Mouse (Mus musculus) hindbrain, embryonic 16.5 days (tissue): Measurements from ENCODE around the gene 9630041A04Rik. TPM values are rescaled to one million over a fixed set of nuclear protein-coding genes. Genes with fewer than 3 reads are reported as not detected.

Source experiments
- ATAC-seq: fragments of 200-750 bp; cut with Nextera tagmentation; 2 replicates; pipeline ENCODE4 v1.8.0; 2017; ENCODE audit warnings: moderate TSS enrichment, moderate library complexity
- H3K27ac ChIP-seq: fragments of 300-500 bp; sonication (generic); 2 replicates; pipeline ENCODE4 v1.5.1; 2014; ENCODE audit warnings: low read depth, mild to moderate bottlenecking, control low read depth, low read length, moderate library complexity
- H3K27me3 ChIP-seq: fragments of 300-500 bp; sonication (generic); replicated peaks from 2 replicates; pipeline ENCODE4 v1.6.1; 2014; ENCODE audit warnings: low read length; ENCODE audit not compliant: control insufficient read depth, insufficient read depth
- H3K36me3 ChIP-seq: fragments of 300-500 bp; sonication (generic); 2 replicates; pipeline ENCODE4 v1.6.1; 2014; ENCODE audit warnings: mild to moderate bottlenecking, low read length, moderate library complexity, mixed read lengths; ENCODE audit not compliant: control insufficient read depth, insufficient read depth
- H3K4me1 ChIP-seq: fragments of 300-500 bp; sonication (generic); 2 replicates; pipeline ENCODE4 v1.6.1; 2014; ENCODE audit warnings: low read depth, low read length; ENCODE audit not compliant: control insufficient read depth, insufficient read depth
- H3K4me2 ChIP-seq: fragments of 300-500 bp; sonication (generic); 2 replicates; pipeline ENCODE4 v1.6.1; 2014; ENCODE audit warnings: mild to moderate bottlenecking, low read length, control low read depth, moderate library complexity
- H3K4me3 ChIP-seq: fragments of 300-500 bp; sonication (generic); 2 replicates; pipeline ENCODE4 v1.5.1; 2014; ENCODE audit warnings: mild to moderate bottlenecking, low read length, control low read depth, moderate library complexity
- H3K9ac ChIP-seq: fragments of 300-500 bp; sonication (generic); 2 replicates; pipeline ENCODE4 v1.6.1; 2014; ENCODE audit warnings: low read depth, mild to moderate bottlenecking, control low read depth, low read length, moderate library complexity
- H3K9me3 ChIP-seq: fragments of 300-500 bp; sonication (generic); 2 replicates; pipeline ENCODE4 v1.6.1; 2014; ENCODE audit warnings: mild to moderate bottlenecking, low read length, moderate library complexity; ENCODE audit not compliant: control insufficient read depth
- WGBS: fragments of 180-500 bp; shearing (Covaris S2); extraction: QIAGEN DNeasy Blood & Tissue Kit; methylation state at CpG from one replicate; pipeline ENCODE4 v1.1.7; 2014; 5-methylcytosine and 5-hydroxymethylcytosine counted together
- polyA plus RNA-seq: library from polyadenylated mRNA; unstranded; fragments of >200 nt; fragmentation: Nextera tagmentation; extraction: Ambion mirVana; gene quantifications from 2 replicates; pipeline ENCODE4 v1.2.1, GENCODE M21; 2015

9630041A04Rik gene
- polyA plus RNA-seq, 1 experiment from 2014 or later: 0.68 TPM

DNA sequence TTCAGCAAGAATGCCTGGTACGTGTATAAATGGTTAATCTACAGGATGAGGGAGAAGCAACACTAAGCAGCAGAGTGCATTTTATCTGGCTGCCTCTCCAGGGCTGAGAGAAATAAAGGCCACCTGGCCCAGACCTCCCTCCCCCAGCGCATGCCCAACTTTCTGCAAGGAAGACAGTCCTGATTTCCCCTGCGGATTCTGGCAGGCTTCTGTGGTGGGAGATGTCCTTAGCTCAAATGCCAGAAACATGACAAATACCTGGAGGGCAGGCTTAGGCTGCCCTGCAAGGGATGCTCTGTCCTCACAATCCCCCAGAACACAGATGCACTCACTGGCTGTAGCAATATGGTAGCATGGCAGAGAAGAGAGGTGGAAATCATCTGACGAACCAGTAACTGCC is 76.4 kb downstream of the 9630041A04Rik start:
- Histone ChIP-seq H3K27me3 (no peaks in the 10 kb centered on the region), H3K4me2 (no peak overlapping the region), H3K27ac (no peak overlapping the region), H3K4me3 (no peak overlapping the region), H3K9me3 (no peaks in the 10 kb centered on the region), H3K4me1 (peaks cover 14% of the 10 kb centered on the region), H3K36me3 (no peaks in the 10 kb centered on the region), H3K9ac (no peak overlapping the region)
- 71% methylated on average over 4 of the region's 4 CpGs for WGBS
- no peak for ATAC-seq

DNA sequence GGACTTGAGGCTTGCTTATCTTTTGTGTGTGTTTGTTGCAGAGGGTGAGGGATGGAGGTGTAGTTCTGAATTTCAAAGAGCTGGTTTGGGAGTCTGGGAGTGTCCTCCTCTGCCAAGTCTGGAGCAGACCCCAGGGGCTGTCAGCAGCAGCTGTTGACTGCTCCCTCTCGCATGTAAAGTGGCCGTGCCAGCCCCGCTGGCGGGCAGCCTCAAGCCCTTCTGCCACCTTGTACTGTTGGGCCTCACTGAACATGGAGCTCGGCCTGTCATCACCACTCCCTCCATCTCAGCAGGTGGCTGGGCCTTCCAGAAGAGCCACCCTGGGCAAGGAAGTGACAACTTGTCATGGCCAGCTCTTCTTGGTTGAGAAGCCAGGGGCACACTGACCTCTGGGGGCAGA is 77.4 kb downstream of the 9630041A04Rik start:
- Histone ChIP-seq H3K4me2 (no peak overlapping the region), H3K27ac (peak overlapping the region; percentile 29; the same call in 1 of the 2 replicates), H3K36me3 (no peaks in the 10 kb centered on the region), H3K9me3 (no peaks in the 10 kb centered on the region), H3K4me3 (no peak overlapping the region), H3K9ac (no peak overlapping the region), H3K4me1 (peaks cover 19% of the 10 kb centered on the region), H3K27me3 (no peaks in the 10 kb centered on the region)
- 30% methylated on average over 3 of the region's 5 CpGs for WGBS
- ATAC-seq: peak; percentile 89

DNA sequence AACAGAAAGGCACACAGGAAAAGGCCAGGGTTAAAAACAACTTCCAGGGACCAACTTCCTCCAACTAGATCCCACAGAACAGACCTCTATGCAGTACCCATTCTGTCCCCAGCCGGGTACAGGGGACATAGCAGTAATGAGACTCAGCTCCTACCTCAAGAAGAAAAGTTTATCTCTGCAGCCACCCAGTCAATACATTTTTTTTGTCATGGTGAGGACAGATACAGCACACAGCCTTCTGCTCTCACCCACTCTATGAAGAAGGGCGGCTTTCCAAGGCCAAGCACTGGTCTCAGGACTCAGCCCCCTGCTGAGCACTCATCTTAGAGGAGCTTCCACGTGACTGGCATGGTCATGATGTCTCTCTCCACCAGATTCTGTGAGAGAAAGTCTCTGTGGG is 78.5 kb downstream of the 9630041A04Rik start:
- no peaks in the 10 kb centered on the region for H3K27me3 ChIP-seq
- H3K36me3 ChIP-seq: no peaks in the 10 kb centered on the region
- WGBS: 80% methylated on average over 3 of the region's 3 CpGs
- H3K4me1 ChIP-seq: peaks cover 12% of the 10 kb centered on the region
- no peaks in the 10 kb centered on the region for H3K9me3 ChIP-seq
- ATAC-seq: no peak
- H3K27ac ChIP-seq: no peak overlapping the region
- no peak overlapping the region for H3K4me2 ChIP-seq
- H3K4me3 ChIP-seq: no peak overlapping the region
- no peak overlapping the region for H3K9ac ChIP-seq

DNA sequence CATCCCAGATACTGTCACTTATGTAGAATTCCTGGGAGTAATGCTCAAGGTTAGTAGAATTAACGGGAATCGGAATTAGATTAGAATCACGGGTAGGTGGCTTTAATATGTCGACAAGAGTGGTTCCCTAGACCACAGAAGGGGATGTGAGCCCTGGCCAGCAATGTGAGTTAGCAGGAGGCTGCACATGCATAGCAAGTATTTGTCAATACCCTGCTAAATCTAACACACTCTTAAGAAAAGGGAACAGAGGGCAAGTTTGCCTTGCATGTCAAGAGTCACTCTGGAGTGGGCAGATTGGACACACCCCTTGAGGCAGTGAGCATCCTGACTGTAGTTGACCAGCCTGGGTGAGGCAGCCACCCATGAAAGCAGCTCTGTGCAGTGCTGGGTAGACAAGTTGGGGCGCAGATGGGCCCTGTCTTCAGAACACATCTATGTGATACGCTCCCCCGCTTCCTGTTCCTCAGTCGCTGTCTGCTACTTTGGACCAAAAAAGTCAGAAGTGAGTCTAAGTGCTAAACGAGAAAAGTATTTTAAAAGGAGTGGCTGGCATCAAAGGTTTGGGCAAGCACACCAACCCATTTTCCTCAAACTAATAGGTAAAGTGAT is 80.5 kb downstream of the 9630041A04Rik start:
- no peak for ATAC-seq
- no peak overlapping the region for H3K27ac ChIP-seq

DNA sequence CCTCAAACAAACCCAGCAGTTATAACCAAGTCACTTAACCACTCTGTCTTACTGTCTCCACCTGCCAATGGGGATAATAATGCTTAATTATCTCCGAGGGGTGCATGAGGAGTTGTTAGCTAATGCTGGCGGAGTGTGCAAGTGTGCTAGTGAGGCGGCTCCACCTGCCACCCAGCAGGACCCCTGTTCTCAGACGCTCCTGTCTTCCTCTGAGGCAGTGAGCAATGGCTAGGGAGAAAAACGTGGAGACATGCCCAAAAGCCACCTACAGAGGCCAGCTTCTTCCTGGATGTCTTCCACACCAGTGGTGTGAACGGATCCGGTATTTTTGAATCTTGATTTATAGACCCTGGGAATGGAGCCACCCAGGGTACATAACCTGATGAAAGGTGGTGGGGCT is 83.7 kb downstream of the 9630041A04Rik start:
- H3K4me3 ChIP-seq: no peak overlapping the region
- WGBS: 40% methylated on average over 7 of the region's 7 CpGs
- H3K4me1 ChIP-seq: peaks cover 16% of the 10 kb centered on the region
- no peaks in the 10 kb centered on the region for H3K9me3 ChIP-seq
- peak; percentile 37; the same call in 1 of the 2 replicates for ATAC-seq
- no peak overlapping the region for H3K9ac ChIP-seq
- no peak overlapping the region for H3K4me2 ChIP-seq
- H3K36me3 ChIP-seq: no peaks in the 10 kb centered on the region
- no peaks in the 10 kb centered on the region for H3K27me3 ChIP-seq
- no peak overlapping the region for H3K27ac ChIP-seq

More for the DNA sequence above, 80.5 kb downstream of the 9630041A04Rik start:
- Histone ChIP-seq H3K36me3 (no peaks in the 10 kb centered on the region), H3K27me3 (no peaks in the 10 kb centered on the region), H3K9me3 (no peaks in the 10 kb centered on the region), H3K4me1 (peaks cover 16% of the 10 kb centered on the region), H3K4me2 (no peak overlapping the region), H3K9ac (no peak overlapping the region), H3K4me3 (no peak overlapping the region)
- WGBS: 84% methylated on average over 9 of the region's 9 CpGs

DNA sequence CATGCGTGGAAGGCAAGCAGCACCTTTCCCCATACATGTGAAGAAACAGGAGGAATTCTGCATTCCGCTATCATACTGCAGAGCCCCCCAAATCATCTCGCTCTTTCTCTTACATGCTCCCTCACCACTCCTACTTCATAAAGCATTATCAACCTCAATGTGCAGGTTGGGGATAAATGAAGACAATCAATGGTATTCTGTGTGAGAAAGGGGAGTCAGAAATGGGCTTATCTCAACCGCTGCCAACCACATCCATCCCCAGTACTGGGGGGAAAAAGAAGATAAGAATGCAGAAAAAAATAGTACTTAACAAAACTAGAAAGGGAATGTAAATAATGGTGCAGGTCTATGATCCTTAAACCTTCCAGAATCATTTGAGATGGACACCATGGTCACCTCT is 84.2 kb downstream of the 9630041A04Rik start:
- H3K27ac ChIP-seq: no peak overlapping the region
- no peaks in the 10 kb centered on the region for H3K27me3 ChIP-seq
- no peak overlapping the region for H3K9ac ChIP-seq
- 90% methylated on average over 4 of the region's 4 CpGs for WGBS
- H3K36me3 ChIP-seq: no peaks in the 10 kb centered on the region
- no peak overlapping the region for H3K4me2 ChIP-seq
- peaks cover 16% of the 10 kb centered on the region for H3K4me1 ChIP-seq
- ATAC-seq: no peak
- H3K4me3 ChIP-seq: no peak overlapping the region
- no peaks in the 10 kb centered on the region for H3K9me3 ChIP-seq

DNA sequence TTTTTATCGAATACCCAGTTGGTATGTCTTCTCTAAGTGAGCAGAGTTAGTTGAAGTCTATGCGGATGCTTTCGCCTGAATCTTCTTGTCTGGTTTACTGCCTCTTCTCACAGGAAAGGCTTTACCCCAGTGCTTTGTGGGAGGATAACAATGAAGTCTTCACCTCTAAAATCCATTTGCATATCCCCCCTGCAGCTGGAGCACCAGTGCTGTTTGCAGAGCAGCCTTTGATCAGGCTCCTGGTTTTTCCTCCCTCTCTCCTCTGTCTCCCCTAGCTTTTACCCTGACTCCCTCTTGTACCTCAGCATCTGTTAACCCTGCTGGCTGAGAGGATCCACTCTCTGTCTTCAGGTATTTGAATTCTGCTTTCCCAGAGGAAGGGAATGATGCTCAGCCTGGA is 88.5 kb downstream of the 9630041A04Rik start:
- no peak overlapping the region for H3K27ac ChIP-seq
- ATAC-seq: no peak
- H3K9ac ChIP-seq: no peak overlapping the region
- no peaks in the 10 kb centered on the region for H3K9me3 ChIP-seq
- no peaks in the 10 kb centered on the region for H3K36me3 ChIP-seq
- no peak overlapping the region for H3K4me2 ChIP-seq
- WGBS: 8% methylated on average over 3 of the region's 3 CpGs
- H3K27me3 ChIP-seq: no peaks in the 10 kb centered on the region
- H3K4me1 ChIP-seq: peaks cover 6% of the 10 kb centered on the region
- H3K4me3 ChIP-seq: no peak overlapping the region

DNA sequence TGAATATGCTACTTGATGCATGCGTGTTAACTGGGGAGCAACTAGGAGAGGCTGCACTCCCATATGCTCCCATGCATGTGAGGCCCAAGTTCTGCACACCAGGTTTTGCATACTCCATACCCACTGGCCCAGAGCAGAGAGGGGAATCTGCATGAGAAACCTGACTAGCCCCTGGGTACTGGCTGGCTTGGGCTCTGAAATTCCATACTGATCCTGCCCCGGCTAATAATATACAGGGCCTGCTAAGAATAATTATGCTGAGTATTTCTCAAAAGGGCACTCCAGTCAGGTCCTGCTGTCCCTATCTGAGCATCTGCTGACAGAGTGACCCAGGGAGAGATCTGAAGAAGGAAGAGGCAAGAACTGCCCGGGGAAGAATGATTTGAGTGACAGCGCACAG is 92.9 kb downstream of the 9630041A04Rik start:
- Histone ChIP-seq H3K36me3 (no peaks in the 10 kb centered on the region), H3K4me3 (no peak overlapping the region), H3K4me1 (peaks cover 3% of the 10 kb centered on the region), H3K27me3 (no peaks in the 10 kb centered on the region), H3K9ac (no peak overlapping the region), H3K4me2 (no peak overlapping the region), H3K9me3 (no peaks in the 10 kb centered on the region), H3K27ac (no peak overlapping the region)
- ATAC-seq: no peak; the same call in 1 of the 2 replicates
- 56% methylated on average over 4 of the region's 4 CpGs for WGBS

DNA sequence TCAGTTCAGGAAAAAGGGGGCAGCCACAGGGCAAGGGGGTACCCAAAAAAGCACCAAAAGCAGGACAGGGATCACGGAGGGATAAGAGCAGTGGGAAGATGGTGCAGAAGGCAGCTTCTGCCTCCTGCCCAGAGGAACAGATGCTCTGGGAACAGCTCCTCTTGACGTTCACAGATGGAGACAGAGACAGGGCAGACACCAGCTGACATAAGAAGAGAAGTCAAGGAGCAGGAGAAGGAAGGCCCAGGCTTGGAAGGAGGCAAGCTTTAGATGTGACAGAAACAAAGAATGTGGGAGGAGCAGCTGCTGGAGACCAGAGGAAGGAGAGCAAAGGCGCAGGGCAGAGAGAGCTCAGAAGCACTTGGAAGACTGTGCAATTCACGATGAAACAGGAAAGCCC is 94.6 kb downstream of the 9630041A04Rik start:
- Histone ChIP-seq H3K27ac (peak overlapping the region; percentile 39; the same call in 1 of the 2 replicates), H3K36me3 (no peaks in the 10 kb centered on the region), H3K27me3 (no peaks in the 10 kb centered on the region), H3K4me2 (no peak overlapping the region), H3K4me3 (no peak overlapping the region), H3K9me3 (no peaks in the 10 kb centered on the region), H3K9ac (no peak overlapping the region), H3K4me1 (no peaks in the 10 kb centered on the region; the same call in 1 of the 2 replicates)
- 31% methylated on average over 4 of the region's 4 CpGs for WGBS
- ATAC-seq: no peak; the same call in 1 of the 2 replicates
